Mouse (Mus musculus): ENCODE results near the gene Plpp3.

- TF ChIP-seq EP300 (optimal IDR thresholded peaks at IDR 0.05): no peak
- no peak for TF ChIP-seq CTCF (IDR thresholded peaks at IDR 0.05; ENCODE audit: low read depth)
Measured at GRCm38 (mm10) chr4:105223925-105224300, 66.8 kb downstream of the Plpp3 start.
